Mouse (Mus musculus) ES-Bruce4 (cell line): ENCODE data around the gene Shisa8. TPM values are rescaled to one million over a fixed set of nuclear protein-coding genes. Genes with fewer than 3 reads are reported as not detected.
A peak's percentile ranks its signal among the peaks of the same experiment; 100 is the strongest.

Experiments used
- H3K27ac ChIP-seq: 2 replicates; pipeline ENCODE4 v1.5.1; 2012; ENCODE audit warnings: low read length, inconsistent platforms; ENCODE audit not compliant: insufficient read depth
- H3K27me3 ChIP-seq: 2 replicates; pipeline ENCODE4 v1.6.1; 2012; ENCODE audit warnings: mild to moderate bottlenecking, low read length, inconsistent platforms; ENCODE audit not compliant: control insufficient read depth, poor library complexity, insufficient read depth, severe bottlenecking
- H3K36me3 ChIP-seq: 2 replicates; pipeline ENCODE4 v1.6.1; 2012; ENCODE audit warnings: inconsistent platforms, mild to moderate bottlenecking, low read length, moderate library complexity; ENCODE audit not compliant: control insufficient read depth, poor library complexity, insufficient read depth, severe bottlenecking
- H3K4me1 ChIP-seq: one replicate; pipeline ENCODE4 v1.8.1; 2011; ENCODE audit warnings: low read length; ENCODE audit not compliant: control insufficient read depth, insufficient read depth
- H3K4me3 ChIP-seq: 2 replicates; pipeline ENCODE4 v1.5.1; 2011; ENCODE audit warnings: low read depth, mild to moderate bottlenecking, low read length
- H3K9ac ChIP-seq: 2 replicates; pipeline ENCODE4 v1.6.1; 2012; ENCODE audit warnings: low read depth, mild to moderate bottlenecking, inconsistent platforms; ENCODE audit not compliant: poor library complexity, severe bottlenecking
- H3K9me3 ChIP-seq: replicated peaks from 2 replicates; pipeline ENCODE4 v1.6.1; 2012; ENCODE audit warnings: mild to moderate bottlenecking, low read length, inconsistent platforms; ENCODE audit not compliant: control insufficient read depth, poor library complexity, insufficient read depth, severe bottlenecking
- CTCF ChIP-seq: IDR thresholded peaks from one replicate; pipeline ENCODE4 v1.8.1; 2011; ENCODE audit warnings: low read depth, low read length
- EP300 ChIP-seq: IDR thresholded peaks from 2 replicates; pipeline ENCODE4 v1.6.1; 2011; ENCODE audit warnings: low read depth, low read length; ENCODE audit not compliant: insufficient read depth
- POLR2A ChIP-seq: IDR thresholded peaks from one replicate; pipeline ENCODE4 v1.8.1; 2011; ENCODE audit warnings: low read length; ENCODE audit not compliant: insufficient read depth
- polyA plus RNA-seq: library from polyadenylated mRNA; stranded (reverse); fragments of >200 nt; gene quantifications from 2 replicates; pipeline ENCODE4 v1.2.4, GENCODE M21; 2011; ENCODE audit warnings: low read depth; ENCODE audit not compliant: missing spikeins, insufficient read depth, insufficient read length

Gene Shisa8
- polyA plus RNA-seq, 1 experiment = 7.4 TPM

DNA sequence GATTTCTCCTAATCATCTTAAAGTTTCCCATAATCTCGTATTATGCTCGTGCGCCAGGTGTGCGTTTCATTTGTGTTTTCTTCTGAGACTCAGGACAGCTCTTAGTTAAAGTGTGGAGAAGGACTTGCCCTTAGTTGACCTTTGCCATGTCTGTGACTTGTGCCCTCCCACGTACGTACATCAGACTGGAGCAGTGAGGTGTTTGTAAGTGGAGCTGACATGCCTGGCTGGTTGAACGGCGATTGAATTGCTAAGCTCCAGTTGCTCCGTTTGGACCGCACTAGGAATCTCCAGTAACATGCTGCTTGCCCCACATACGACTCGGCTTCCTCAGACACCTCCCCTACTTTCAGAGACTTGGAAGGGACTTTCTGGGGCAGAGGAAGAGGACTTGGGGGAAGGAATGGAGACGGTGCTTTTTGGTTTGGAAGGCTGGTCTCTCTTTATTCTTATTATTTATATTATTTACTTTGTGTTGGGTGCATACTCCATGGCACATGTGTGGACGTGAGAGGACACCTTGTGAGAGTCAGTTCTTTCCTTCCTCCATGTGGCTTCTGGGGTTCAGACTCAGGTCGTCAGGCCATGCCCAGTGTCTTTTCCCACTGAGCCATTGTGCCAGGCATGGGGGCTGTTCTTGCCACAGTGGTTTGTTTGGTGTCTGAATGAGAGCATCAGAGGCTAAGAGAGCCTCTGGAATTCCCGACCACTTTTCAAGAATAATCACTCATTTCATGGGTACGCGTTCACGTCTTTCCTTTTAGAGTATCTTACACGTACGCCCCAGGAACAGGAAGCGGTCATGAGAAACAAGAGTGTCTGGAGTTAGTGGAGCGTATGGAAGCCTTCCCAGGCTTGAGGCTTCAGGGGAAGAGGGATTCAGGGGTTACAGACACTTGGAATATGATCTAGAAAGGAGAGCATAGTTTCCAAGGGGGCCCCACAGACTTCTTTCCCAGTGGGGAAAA lies 45.1 kb downstream of the Shisa8 start:
- Histone ChIP-seq H3K36me3 (peaks cover 11% of the 10 kb centered on the region), H3K9me3 (no peaks in the 10 kb centered on the region), H3K4me1 (peaks cover 2% of the 10 kb centered on the region), H3K4me3 (peak overlapping the region; percentile 19; the same call in 1 of the 2 replicates), H3K27me3 (no peaks in the 10 kb centered on the region), H3K27ac (peak overlapping the region; percentile 47; the same call in 1 of the 2 replicates), H3K9ac (peak overlapping the region; percentile 42)
- TF ChIP-seq CTCF = no peak
- no peak for TF ChIP-seq POLR2A
- TF ChIP-seq EP300 = no peak

DNA sequence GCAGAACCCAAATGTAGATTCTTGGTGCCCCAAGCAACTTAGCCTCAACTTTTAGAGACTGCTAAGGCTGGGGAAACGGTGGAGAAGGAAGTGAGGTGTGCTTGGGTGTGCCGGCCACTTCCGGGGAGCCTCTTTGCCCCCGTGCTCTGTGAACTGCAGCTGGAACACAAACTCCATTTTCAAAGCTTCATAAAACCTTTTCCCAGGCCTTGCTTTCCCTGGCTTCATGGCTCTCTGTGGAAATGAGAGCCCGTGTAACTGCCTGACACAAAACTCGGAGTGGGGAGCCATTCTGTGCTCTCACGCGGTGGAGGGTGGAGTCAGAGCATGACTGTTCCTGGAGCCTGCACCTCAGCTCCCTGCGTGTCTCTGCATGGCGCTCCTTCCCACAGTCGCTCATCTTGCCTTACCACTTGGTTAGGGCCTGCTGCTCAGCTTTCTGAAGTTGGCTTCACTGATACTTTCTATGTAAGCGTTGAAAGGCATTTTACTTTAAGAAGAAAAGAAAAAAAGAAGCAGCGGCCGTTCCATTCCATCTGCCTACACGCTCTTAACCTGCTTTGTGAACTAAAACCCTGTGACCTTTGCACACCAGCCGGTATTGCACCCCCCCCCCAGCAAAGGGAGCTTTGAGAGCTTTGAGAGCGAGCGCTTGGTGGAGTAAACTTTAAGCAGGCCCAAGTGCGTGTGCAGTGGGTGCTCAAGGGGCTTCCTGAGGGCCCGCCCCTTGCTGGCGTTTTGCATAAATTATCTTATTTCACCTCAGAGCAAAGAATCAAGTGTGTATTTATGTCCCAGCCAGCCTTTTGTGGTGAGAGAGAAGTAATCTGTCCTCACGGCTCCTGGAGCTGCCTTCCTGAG lies 46.1 kb downstream of the Shisa8 start:
- H3K36me3 ChIP-seq = peaks cover 6% of the 10 kb centered on the region
- H3K4me1 ChIP-seq = peaks cover 2% of the 10 kb centered on the region
- H3K27me3 ChIP-seq = no peaks in the 10 kb centered on the region
- H3K9me3 ChIP-seq = no peaks in the 10 kb centered on the region
- peak overlapping the region; percentile 47 for H3K27ac ChIP-seq
- peak overlapping the region; percentile 42 for H3K9ac ChIP-seq
- H3K4me3 ChIP-seq = peak overlapping the region; percentile 30
- no peak for TF ChIP-seq POLR2A
- no peak for TF ChIP-seq CTCF
- no peak for TF ChIP-seq EP300

DNA sequence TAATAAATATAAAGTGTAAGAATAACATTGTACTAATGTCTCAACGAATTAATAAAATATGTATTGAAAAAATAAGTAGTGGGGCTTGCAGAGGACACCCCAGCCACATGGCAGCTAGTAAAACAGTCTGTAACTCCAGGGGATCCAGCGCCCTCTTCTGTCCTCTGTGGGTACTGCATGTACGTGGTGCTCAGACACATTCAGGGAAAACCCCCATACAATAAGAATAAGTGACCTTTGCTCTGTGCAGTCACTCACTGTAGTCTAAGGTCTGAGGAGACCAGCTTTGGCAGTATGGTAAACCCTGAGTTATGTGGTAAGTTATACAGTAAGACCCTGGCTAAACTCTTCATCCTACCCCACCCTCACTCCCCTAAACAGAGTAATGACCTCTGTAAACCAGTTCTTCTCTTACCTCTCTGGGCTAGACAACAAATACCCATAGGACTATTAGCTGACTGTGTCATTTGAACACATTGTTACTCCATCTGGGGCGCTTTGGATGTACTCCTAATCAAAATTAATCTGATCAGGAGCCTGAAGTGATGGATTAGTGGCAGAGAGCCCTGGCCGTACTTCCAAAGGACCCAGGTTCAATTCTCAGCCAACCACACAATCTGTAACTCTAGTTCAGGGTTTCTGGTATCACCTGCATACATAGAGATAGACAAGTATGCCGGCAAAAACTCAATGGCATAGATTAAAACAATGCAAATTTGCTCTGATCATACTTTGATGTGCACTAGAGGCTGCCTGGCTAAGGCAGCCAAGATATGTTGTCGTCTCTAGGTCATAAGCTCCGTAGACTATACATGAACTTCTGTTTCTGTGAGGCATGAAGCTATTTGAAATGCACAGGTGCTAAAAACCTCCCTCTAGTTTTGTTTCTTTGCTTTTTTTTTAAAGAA lies 47.0 kb downstream of the Shisa8 start:
- Histone ChIP-seq H3K9ac (peak overlapping the region; percentile 42), H3K36me3 (peaks cover 6% of the 10 kb centered on the region), H3K4me3 (no peak overlapping the region), H3K4me1 (peaks cover 2% of the 10 kb centered on the region), H3K27me3 (no peaks in the 10 kb centered on the region), H3K27ac (0 out of 2 replicates have a peak overlapping the region, but pooled peaks have one; percentile 47), H3K9me3 (no peaks in the 10 kb centered on the region)
- TF ChIP-seq POLR2A (no peak), CTCF (peak; percentile 87)

DNA sequence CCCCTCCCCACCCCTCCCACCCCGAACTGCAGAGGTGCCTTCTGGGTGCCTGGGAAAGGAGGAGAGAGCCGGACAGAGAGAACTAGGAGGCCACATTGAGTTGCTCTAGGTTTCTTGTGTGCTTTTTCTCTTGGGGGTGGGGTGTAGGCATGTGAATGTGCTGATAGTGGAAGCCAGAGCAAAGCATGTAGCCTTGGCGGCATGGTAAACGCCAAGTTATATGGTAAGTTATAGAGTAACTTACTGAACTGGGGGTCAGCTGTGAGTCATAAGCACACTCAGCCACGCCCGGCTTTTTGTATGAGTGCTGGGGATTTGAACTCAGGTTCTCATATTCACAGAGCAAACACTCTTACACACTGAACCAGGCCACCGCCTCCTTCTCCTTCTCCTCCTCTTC lies 48.1 kb downstream of the Shisa8 start:
- Histone ChIP-seq H3K27ac (peak overlapping the region; percentile 65), H3K4me3 (peak overlapping the region; percentile 22), H3K4me1 (peaks cover 2% of the 10 kb centered on the region), H3K36me3 (no peaks in the 10 kb centered on the region), H3K9ac (0 out of 2 replicates have a peak overlapping the region, but pooled peaks have one; percentile 3), H3K27me3 (no peaks in the 10 kb centered on the region), H3K9me3 (no peaks in the 10 kb centered on the region)
- TF ChIP-seq EP300 (no peak), CTCF (no peak), POLR2A (no peak)

DNA sequence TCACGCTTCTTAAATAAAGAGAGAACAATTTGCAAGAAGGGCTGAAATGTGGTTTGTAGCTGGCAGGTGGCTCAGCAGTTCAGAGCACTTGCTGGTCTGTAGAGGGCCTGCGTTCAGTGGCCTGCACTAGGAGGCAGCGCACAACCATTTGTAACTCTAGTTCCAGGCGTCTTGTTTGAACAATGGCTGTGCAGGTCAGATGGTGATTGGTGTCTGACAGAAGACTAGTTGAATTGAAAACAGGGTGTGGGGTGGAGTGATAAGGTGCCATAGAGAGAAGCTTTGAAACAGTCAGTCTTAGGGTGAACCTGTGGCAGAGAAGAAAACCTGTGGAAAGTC lies 48.6 kb downstream of the Shisa8 start:
- no peaks in the 10 kb centered on the region for H3K36me3 ChIP-seq
- H3K9ac ChIP-seq = 0 out of 2 replicates have a peak overlapping the region, but pooled peaks have one; percentile 3
- H3K27ac ChIP-seq = peak overlapping the region; percentile 59
- H3K4me3 ChIP-seq = no peak overlapping the region
- peaks cover 2% of the 10 kb centered on the region for H3K4me1 ChIP-seq
- no peaks in the 10 kb centered on the region for H3K9me3 ChIP-seq
- no peaks in the 10 kb centered on the region for H3K27me3 ChIP-seq
- no peak for TF ChIP-seq POLR2A
- peak; percentile 5 for TF ChIP-seq CTCF
